Mouse (Mus musculus): ENCODE results near the gene Cyp3a13.

Cyp3a13 gene

DNA sequence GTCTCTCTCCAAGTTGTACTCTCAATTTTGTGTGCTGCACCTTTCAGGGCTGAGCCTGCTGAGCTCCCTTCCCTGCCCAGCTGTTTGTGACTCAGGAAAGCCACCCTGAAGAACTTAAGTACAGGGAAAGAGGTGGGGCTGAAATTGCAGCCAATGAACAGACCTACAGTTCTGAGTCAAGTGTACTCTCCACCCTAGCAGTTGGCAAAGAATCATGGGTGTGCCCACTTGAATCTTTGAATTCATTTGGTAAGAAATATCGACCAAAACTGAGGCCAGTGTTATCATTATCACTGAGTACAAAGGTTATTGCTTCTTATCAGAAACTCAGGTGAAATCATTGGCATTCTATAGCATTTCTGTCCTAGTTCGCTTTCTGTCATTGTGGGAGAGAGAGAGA is at the start of gene Cyp3a13:
TSS of gene Cyp3a13 (minus strand) at position 88 of the 400 bp plus-strand sequence.
- TF ChIP-seq GATA4 (IDR thresholded peaks at IDR 0.05; ENCODE audit: insufficient replicate concordance, low read length): peak; percentile 87

DNA sequence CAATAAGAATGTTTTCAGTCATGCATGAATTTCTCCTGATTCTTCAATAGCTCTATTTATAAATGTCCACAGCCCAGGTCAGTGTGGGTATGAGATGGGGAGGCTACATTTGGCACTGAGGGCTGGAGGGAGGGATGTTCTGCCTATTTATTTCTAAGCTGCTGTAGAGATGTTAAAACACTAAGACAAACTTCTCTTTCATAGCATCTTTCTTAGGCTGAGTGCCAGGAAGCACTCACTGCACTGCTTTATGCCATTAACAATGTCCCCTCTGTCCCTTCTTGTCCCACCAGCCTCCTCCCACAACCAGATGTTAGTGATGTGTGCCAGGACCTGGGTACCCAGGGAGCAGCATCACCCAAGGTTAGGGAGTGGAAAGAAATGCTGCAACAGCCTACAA is 45.1 kb upstream of the Cyp3a13 start:
- TF ChIP-seq GATA4 (IDR thresholded peaks at IDR 0.05; ENCODE audit: insufficient replicate concordance, low read length): no peak

DNA sequence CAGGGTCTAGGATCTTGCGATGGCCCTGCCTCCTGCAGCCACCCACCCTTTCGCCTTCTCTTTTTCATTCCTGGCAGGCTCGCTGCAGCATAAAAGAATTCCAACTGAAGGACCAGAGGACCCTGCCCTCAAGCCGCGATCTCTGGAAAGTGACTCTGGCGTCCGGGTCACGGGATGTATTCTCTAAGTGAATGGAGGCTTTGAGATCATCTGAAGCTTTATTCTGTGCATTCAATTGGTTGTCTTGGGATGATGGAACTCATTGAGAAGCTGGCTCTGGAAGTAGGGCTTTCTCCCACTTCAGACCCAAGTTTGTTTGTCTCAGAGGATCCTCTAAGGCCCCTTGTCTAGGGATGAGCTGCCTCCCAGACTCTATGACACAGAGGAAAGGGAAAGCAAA is 41.5 kb upstream of the Cyp3a13 start, which contains the start of gene Gjc3:
TSS of gene Gjc3 (minus strand) at position 154 of the 400 bp plus-strand sequence.
- no peak for TF ChIP-seq GATA4 (IDR thresholded peaks at IDR 0.05; ENCODE audit: insufficient replicate concordance, low read length)

DNA sequence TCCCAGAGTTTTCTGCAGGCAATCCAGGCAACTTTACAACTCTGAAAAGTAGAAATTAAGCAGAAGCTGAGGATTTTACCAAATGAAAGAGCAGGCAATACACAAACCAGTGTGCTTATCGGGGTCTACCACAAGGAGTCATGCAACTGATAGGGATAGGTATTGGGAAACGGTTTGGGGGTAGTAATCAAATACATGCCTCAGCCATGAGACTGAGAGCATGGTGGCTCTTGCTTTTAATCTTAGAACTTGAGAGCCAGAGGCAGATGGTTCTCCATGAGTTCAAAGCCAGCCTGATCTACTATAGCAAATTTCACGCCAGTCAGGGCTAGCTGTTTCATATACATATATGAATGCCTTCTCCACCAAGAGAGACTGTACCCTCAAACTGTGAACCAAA is 35.0 kb upstream of the Cyp3a13 start:
- no peak for TF ChIP-seq GATA4 (IDR thresholded peaks at IDR 0.05; ENCODE audit: insufficient replicate concordance, low read length)

DNA sequence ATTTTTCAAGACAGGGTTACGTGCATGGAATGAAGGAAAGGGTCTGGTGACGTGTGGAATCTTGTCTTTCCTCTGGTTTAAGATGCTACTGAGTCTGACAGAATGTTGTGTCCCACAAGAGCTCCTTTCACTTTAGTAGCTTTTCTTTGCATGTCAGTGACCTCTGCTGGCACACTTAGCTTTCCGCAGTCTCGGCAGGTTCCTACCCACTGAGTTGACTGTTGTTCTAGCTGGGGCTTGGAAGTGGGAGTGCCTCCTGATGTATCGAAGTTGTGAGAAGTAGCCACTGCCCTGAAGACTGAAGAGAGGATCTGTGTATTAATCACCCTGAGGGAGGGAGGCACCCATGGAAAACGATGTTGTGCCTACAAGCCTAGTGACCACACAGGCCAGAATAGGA is 29.8 kb upstream of the Cyp3a13 start:
- no peak for TF ChIP-seq GATA4 (IDR thresholded peaks at IDR 0.05; ENCODE audit: insufficient replicate concordance, low read length)

DNA sequence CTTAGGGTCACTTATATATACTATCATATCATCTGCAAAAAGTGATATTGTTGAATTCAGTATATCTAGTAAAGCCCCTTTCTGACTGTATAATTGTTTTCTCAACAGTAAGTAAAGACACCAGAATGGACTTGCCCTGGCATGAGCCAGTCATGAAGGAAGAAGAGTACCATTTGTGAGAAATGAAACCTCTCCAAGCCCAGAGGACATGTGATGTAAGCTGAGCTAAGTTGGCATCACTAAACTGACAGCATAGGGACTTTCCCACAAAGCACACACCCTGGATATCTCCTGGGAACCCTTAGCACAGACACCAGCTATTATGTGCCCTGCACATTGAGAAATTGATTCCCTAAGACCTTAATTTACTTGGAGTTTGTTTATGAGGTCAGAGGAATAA is 25.9 kb upstream of the Cyp3a13 start:
- TF ChIP-seq GATA4 (IDR thresholded peaks at IDR 0.05; ENCODE audit: insufficient replicate concordance, low read length): no peak

DNA sequence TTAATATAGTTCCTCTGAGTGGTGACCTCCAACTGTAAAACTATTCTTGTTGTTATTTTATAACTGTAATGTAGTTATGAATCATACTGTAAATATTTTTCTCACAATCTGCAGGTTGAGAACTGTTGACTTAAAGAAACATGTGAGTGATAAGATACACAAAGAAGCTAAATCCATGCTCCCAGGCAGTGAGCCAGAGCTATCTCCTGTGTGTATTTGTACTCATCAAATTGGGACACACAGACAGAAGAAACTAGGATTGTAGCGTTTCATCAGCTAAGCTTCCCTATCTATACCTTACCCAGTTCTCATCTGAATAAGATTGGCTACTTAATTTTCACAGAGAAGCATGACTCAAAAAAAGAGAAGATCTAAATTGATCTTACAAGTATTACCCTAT is 21.7 kb upstream of the Cyp3a13 start:
- no peak for TF ChIP-seq GATA4 (IDR thresholded peaks at IDR 0.05; ENCODE audit: insufficient replicate concordance, low read length)

DNA sequence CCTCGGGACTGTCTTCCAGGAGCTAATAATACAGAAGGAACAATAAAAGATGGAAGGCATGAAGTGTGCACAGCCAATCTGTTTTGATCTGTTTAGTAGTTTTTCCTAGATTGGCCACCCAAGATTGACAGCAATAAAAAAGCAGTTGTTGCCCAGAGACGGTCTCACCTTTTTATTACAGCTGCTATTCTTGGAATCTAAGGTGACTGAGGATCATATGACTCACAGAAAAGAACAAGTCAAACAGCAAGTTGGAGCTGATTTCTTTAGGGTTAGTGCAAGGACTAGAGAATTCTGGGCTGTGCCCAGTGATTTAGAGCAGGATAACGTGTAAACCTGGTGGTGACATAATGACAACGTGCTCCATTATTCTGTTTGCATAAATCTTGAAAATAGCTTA is 19.5 kb upstream of the Cyp3a13 start:
- TF ChIP-seq GATA4 (IDR thresholded peaks at IDR 0.05; ENCODE audit: insufficient replicate concordance, low read length): no peak

DNA sequence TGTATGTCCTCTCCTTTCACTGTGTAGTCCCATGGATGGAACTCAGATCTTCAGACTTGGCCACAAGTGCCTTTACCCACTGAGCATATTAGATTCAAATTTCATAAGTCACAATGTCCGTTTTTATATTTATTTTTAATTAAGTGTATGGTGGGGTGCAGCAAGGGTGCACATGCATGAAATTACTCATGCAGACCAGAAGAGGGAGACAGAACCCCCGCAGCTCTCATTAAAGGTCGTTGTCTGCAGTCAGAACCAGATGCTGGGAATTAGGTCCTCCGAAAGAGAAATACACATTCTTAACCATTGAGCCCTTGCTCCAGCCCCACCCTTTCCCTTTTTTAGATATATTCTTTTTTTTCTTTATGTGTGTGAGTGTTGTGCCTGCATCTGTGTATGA is 15.8 kb upstream of the Cyp3a13 start:
- TF ChIP-seq GATA4 (IDR thresholded peaks at IDR 0.05; ENCODE audit: insufficient replicate concordance, low read length): no peak

DNA sequence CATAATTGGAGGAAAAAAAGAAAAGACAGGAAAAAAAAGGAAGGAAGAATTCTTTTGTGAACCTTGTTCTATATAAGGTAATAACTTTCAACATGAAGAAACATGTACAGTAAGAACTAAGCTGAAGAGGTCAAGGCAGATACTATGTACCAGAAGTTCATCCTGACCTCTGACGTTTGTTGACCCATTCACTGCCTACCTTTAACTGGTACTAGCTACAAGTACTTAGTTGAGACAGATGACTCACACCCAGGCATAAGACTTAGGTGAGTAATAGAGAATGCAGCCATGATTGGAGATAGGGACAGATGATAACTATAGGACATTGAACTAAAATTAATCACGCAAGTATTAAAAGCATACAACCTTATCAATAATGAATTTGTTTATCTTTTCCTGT is 15.1 kb upstream of the Cyp3a13 start:
- no peak for TF ChIP-seq GATA4 (IDR thresholded peaks at IDR 0.05; ENCODE audit: insufficient replicate concordance, low read length)

DNA sequence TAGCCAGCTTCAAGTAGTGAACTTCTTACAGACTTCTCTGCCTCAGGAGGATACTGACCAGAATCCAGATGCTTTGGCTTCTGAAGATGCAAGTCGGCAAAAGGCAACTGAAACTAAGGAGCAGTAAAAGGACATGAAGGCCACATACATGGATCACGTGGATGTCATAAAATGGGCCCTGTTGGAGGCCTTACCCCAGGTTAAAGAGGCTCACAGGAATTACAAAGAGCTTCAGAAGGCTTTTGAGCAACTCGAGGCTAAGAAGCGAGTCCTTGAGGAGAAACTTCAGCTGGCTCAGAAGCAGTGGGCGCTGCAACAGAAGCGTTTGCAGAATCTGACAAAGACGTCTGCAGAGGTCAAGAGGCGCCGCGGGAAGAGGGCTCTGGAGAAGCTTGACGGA is 7.0 kb upstream of the Cyp3a13 start:
- TF ChIP-seq GATA4 (IDR thresholded peaks at IDR 0.05; ENCODE audit: insufficient replicate concordance, low read length): no peak

DNA sequence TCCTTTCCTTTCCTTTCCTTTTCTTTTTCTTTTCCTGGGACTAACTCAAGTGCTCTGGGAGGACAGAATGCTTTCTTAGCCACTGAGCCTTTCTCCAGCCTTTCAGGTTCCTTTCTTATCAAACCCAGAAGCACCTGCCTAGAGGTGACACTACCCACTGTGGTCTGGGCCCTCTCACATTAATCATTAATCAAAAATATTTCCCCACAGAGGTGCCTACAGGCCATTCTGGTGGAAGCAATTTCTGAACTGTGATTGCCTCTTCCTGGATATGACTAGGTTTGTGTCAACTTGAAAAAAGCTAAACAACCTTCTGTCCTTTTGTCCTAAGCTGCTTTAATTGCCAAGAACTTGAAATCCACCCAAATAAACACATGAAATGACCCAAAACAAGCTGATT is 752 bp upstream of the Cyp3a13 start:
- TF ChIP-seq GATA4 (IDR thresholded peaks at IDR 0.05; ENCODE audit: insufficient replicate concordance, low read length): no peak

DNA sequence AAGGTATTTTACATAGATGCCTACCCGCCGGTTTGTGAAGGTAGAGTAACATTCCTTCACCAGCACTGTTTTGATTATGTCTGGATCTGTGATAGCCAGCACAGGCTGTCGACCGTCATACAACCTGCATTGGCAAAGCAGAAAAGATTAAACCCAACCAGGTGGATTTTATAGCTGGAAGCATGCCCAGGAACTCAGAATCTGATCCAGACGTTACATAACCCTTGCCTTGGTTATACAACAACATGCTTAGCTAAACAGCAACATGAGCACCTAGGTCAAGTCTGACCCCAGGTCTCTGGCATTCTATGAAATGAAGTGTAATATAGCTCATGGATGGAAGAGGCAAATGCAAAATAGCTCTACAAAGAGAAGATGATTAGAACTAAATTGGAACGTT is 5.9 kb downstream of the Cyp3a13 start:
- no peak for TF ChIP-seq GATA4 (IDR thresholded peaks at IDR 0.05; ENCODE audit: insufficient replicate concordance, low read length)

DNA sequence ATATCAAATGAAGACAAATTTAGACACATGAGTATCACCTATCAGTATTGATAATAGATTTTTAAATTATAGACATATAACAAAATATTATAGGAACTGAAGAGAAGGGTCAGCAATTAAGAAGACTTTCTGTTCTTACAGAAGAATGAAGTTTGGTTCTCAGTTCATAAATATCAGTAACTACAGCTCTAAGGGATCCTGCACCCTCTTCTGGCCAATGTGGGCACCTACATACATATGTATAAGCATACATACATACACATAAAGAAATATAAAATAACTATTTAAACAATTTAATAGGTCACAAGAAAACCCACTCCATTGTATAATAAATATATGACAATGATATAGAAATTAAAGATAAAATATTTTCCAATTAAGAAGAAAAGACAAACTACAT is 6.9 kb downstream of the Cyp3a13 start:
- TF ChIP-seq GATA4 (IDR thresholded peaks at IDR 0.05; ENCODE audit: insufficient replicate concordance, low read length): no peak

DNA sequence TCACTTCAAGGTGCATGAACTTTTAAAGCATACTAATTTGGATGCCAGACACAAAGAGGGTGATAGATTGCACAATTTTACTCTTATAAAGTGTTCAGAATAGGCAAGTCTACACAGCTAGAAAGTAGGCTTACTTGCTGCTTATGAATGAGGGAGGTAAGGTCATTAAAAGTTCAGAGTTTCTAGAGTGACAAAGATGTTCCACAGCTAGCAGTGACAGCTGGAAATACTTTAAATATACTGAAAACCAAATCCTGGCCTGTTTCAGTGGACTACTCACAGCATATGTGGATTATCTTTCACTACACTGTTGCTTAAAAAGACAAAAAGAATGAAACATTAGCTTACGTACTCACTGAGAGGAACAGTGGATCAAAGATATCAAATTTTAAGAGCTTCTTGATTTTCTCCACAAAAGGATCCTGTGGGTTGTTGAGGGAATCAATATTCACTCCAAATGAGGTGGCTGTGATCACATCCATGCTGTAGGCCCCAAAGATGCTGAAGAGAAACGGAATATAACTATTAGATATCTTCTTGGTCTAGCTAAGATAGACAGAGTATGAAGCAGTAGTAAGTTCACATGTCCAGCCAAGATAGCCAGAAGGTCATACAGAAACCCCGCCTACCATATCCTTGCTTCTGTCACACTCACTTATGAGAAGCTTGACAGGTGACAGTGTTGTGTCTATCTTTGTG is 11.7 kb downstream of the Cyp3a13 start:
- TF ChIP-seq GATA4 (IDR thresholded peaks at IDR 0.05; ENCODE audit: insufficient replicate concordance, low read length): no peak

DNA sequence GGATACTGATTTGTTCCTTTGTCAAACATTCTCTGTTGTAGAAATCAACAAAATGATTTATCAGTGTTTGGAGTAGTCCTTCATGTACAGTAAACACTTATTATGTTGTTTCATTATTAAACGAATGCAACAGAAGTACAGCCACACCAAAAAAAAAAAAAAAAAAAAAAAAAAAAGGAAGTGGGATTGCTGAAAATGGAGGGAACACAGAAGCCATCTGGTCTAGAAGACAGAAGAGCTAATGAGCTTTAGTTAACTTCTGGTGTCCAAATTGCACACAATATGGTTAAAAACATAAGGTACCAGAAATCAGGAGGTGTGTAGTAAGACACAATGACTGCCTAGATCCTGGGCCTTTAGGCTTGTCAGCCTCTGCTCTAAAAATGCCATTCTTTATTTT is 23.6 kb downstream of the Cyp3a13 start:
- TF ChIP-seq GATA4 (IDR thresholded peaks at IDR 0.05; ENCODE audit: insufficient replicate concordance, low read length): no peak

DNA sequence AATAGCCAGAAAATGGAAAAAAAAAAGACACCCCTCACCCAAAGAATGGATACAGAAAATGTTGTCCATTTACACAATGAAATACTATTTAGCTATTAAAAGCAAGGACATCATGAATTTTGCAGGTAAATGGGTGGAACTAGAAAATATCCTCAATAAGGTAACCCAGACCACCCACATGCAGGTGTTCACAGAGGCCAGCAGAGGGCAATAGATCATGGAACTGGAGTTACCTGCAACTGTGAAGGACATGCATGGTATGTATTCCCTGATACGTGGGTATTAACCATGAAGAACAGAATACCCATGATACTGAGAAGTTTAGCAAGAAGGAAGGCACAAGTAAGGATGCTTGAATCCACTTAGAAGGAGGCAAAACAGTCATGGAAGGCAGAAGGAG is 28.5 kb downstream of the Cyp3a13 start:
- no peak for TF ChIP-seq GATA4 (IDR thresholded peaks at IDR 0.05; ENCODE audit: insufficient replicate concordance, low read length)
